Mouse (Mus musculus): ENCODE data around the gene Cmtr2.

Gene Cmtr2

DNA sequence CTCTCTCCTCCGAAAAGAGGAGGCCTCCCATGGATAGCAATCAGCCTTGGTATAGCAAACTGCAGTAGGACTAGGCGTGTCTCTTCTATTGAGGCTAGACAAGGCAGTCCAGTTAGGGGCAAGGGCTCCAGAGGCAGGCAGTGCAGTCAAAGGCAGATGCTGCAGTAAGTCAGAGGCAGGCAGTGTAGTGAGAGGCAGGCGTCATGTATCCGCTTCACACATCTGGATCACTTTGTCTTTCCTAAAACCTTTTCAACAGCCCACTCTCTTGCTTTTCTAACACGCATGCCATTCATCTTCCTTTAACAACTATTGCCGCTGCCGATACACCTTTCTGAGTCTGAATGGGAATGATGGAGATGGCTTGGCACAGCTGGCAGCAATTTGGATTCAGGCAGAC is at the start of gene Cmtr2:
Cmtr2 (plus strand) TSS at position 301 of the 400 bp plus-strand sequence.
- no peak for DNase-seq

DNA sequence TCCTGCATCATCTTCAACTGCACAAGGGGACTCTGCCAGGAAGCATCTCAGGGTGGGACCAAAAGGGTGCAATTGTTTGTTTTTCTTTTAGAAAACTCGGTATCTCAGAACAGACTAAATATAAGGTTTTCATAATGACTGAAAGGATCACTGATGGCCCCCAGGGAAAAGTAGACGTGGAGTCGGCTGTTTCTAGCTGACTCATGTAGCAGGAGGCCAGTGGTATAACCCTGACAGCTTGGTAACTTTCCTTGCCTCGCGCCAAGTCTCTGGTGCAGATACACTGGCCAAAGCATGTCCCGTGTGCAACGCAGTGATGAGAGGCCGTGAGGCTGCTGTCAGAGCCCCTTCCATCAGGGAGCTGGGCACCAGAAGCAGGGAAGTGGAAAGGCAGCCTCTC is 49.2 kb upstream of the Cmtr2 start:
- no peak for DNase-seq

DNA sequence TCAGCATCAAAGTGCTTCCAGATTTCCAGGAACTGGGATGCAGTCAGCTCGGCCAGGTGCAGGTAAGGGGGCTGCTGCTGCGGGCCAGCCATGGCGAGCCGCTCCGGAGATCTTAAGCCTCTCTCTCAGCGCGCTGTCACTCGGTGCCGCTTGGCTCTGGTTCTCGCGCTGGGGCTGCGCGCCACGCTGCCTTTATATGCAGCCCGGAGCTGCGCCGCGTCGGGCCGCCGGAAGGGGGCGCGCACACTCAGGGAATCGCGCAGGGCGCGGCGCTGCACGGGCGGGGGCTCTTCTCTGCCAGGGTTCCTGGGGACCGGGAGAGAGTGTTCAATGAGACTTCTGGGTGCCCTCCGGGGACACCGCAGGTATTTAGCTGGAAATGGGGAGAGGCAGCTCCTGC is 47.4 kb upstream of the Cmtr2 start, which contains the start of gene Calb2:
Calb2 (minus strand) TSS at position 165 of the 400 bp plus-strand sequence.
- peak; percentile 8 to 64 for DNase-seq

DNA sequence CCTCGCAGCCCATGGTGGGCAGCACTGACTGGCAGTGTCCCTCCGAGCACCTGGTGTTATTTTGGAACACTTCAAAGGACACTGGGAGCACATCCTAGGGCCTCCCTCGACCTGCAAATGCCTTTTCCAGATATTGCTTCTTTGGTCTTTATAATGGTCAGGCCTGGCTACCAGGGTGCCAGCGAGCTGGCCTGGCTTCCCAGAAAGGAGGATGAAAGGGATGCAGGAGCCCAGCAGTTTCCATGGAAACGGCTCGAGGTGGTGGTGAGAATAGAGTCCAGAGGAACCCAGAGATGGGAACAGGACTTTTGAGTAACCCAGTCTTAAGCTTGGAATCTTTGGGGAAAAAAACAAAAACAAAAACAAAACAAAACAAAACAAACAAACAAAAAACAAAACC is 43.3 kb upstream of the Cmtr2 start:
- no peak for DNase-seq

DNA sequence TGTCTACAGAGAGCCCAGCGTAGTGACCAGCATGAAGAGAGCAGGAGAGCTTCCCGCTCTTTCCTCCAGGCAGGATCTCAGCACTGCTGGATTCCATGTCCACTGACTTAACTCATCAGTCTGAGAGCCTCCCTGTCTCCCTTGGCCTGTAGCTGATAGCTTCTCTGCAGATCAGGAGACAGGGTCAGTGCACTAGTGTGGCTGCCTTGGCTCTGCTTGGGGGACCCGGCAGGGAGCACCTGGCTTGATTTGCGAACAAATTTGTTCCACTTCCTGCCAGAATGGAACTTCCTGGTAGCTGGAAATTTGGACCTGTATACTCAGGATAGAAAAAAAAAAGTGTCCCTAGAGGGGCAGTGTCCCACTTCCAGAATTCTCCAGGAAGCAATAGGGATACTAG is 40.6 kb upstream of the Cmtr2 start:
- no peak for DNase-seq

DNA sequence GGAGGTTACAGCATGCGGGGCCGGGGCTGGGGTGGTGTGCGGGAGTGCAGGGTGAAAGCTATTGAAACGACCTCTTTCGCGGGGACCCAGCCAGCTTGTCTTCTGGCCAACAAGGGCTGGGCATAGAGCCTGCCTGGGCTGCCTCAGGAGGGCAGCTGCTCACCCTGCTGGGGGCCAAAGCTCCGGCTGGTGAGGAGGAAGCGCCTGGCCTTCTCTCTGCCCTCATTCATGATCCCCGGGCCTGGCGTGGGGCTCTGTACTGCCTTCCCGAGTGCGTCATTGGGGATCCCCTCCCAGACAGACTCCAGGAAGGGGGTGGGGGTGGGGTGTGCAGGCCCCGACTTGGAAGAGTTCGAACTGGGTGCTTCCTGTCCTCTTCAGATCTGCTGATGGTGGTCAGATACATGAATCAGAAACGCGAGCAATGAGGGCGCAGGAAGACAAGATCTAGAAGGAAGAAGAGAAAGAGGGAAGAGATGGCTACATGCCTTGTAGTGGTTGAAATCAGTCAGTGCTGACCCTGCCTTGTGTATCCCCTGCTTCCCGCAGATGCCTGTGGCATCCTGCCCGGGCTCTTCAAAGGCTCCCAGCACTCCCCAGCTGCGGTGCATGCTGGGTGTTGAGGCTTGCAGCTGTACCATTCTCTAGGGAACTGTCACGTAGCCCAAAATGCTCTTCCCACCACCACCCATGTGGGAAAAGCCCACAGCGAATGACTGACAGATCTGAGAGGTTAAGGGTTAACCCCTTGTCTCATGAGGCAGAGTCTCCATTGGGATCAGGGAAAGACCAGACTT is 37.9 kb upstream of the Cmtr2 start:
- no peak for DNase-seq

DNA sequence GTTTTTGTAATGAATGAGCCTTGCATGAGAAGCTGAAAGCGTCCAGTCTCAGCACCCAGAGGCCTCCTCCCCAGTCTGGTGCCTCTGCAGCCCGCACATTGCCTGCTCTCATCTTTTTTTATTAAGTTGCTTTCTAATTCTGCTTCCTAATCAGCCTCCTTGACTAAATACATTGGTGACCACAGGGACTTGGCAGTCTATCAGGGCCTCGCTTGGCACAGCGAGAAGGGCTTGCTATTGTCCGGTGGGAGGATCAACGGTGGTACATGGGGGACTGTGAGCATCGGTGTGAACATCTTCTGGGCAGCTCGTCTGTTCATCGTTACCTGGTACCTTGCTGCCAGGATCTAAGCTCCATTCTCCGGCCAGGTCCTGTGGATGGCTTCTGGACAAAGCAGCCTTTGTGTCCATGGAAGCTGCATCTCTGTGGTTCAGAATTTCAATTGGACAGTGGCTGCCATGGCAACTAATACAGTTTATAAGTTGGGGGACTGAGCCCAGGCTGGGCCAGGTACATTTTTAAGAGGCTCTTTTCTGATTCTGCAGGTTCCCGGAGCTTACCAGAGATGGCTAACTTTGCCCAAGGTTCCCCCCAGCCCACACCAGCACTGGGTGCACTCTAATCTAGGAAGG is 32.6 kb upstream of the Cmtr2 start:
- DNase-seq = no peak

DNA sequence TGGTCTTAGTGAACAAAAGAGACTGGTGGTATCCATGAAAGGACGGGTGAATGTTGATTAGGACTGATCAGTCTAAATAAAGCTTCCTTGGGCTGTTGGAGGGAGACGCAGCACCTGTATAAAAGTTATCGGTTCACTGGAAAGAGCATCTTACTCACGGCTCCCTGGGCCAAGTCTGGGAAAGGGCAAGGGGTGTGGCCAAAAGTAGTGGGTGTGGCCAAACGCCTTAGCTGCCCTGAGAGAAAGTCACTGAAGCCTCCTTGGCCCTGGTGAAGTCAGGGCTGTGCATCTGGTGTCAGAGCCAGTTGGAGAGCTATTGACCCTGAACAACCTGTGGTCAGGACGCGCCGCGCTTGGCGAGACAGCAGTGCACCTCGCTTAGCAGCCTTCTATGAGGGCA is 31.7 kb upstream of the Cmtr2 start:
- peak; percentile 13 to 40 for DNase-seq

DNA sequence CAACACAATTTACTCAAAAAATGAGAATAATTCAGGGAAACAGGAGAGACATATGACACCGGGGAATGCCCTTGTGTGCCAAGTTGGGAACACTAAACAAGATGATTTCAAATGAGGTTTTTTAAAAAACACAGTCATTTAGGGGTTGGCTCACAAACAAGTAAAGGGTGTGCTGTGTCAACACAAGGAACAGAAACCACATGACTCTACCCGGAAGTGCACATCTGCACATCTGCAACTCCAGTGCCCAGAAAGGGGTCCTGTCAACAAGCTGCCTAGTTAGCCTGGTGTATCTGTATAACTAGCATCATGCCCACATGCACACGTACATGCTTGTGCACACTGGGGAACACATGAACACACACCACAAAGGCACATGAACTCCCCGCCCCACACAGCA is 29.9 kb upstream of the Cmtr2 start:
- no peak for DNase-seq

DNA sequence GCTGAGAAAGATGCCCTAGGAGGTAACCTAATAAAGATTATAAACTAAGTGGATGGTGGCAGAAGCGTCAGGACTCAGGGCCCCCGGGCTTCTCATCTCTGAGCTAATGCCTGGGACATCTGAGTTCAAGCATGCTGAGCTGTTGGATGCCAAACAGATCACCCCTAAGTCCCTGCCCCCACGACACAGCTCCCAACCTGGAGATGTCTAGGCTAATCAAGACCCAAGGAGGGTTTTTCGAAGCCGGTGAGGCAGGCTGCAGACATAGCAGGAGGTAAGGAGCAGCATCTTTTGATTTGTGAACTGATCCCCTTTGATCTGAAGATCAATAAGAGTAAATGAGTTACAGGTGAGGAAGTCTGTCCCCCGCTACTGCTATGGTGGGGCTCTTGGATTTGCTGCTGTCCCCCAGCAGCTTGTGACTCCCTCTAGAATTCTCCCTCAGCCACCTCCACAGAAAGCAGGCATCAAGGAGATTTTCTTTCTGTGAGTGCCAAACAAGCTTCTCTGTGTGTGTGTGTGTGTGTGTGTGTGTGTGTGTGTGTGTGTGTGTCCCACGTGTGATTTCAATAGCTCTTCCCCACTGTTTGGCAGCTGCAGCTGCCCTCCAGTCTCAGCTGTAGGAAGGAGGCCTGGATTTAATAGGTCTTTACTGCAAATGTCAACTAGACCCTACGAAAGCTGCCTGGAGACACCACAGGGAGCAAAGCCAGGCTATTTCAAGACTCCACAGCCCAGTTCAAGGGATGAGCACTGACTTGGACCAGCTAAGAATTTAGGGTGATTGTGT is 26.3 kb upstream of the Cmtr2 start:
- no peak for DNase-seq

DNA sequence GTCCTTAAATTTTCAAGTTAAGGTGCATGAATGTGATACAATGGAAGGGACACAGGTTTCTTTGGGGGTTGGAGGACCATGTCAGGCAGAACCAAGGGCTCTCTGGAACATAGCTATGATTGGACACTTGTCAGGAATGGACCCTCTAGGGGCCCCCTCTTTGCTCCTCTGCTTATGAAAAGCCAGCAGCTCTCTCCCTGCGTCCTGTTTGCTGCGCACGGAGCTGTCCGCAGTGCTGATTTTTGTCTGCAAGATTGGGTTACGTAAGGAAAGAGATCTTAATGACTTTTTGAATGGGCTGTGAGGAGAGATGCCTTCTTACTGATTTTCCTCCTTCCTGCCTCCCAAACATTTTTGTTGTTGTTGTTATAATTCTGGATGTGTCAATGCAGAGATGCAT is 18.8 kb upstream of the Cmtr2 start:
- DNase-seq = peak; percentile 32 to 79

DNA sequence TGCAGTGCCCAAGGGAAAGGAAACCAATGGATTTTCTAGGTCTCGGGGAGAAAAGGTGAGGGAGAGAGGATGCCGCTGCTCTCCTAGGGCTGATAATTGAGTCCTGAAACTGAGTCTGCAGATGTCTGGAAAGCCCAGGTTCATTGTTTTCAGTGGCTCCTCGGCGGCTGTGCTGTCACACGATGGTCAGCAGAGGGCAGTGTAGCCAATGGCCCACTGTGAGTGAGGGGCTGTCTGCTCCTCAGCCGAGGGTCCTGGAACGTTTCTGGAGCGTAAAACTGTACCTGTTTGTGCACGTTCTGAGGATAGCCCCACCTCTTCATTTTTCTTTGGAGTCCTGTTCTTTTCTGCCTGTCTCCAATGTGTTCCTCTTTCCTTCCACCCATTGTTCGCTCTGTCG is 13.7 kb upstream of the Cmtr2 start:
- peak in 1 of 2 experiments; percentile 30 for DNase-seq

DNA sequence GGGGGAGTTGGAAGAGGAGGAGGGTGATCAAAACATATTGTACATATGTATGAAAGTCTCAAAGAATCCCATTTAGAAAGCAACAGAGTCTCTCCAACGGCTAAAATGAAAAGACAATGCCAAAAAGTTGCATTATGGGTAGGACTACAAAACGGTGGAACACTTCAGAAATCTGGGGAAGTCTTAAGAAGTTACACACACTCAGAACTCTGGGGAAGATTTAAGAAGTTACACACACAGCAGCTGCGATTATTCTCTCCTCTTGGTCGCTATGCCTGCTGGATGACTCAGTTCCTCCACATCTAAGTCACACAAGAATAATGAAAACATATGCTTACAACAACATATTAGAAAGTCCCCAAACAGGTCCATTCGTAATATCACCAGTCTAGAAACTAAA is 788 bp downstream of the Cmtr2 start:
- DNase-seq = no peak

DNA sequence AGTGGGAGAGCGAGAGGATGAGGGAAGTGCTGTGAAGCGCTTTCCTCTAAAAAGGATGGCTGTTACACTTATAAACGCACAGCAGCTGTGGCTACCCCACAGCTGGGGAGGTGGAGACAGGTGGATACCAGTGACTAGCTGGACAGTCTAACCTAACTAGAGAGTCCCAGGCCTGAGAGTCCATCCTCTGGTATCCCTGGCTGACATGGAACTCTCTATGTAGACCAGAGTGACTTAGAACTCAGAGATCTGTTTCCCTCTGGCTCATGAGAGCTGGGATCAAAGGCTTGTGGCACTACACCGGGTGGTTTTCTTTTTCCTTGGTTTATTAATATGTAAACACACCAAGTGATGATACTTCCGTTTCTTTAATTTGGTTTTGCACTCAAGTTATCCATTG is 1.7 kb downstream of the Cmtr2 start:
- DNase-seq = no peak

DNA sequence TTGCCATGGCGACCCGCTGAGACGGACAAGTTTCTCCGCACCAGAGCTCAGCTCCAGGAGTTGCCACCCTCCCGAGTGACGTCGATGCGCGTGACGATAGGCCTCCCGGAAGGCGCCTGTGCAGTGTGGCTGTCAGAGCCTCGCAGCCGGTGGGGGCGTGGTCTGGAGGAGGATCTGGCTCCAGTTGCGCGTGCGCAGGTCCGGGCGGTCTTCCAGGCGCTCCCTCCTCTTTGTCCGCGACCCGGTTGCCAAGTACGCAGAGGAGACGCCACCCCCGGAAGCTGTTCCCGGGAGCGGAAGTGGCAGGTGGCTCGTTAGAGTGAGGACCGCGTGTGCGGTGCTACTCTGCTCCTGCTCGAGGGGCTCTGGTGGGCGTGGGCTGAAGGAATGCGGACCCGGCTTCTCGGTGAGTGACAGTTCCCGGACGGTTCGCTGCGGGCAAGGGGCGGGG is 2.2 kb downstream of the Cmtr2 start:
- DNase-seq = peak; percentile 100

DNA sequence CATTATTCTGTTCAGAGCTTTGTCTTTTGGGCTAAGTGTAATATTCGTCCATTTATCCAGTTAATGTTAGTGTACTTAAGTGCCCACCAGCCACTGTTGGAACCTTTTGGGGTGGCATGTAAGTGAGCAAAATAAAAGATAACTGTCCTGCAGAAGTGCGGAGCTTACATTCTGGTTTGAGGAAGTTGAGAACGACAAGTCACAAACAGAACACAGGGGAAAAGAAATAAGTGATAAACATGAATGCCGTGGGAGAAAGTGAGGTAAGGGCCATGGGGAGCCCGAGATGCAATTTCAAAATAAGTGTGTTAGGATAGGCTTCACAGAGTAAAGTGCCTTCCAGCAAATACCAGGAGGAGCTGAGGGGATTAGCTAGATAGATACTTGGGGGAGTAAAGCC is 3.0 kb downstream of the Cmtr2 start:
- no peak for DNase-seq

DNA sequence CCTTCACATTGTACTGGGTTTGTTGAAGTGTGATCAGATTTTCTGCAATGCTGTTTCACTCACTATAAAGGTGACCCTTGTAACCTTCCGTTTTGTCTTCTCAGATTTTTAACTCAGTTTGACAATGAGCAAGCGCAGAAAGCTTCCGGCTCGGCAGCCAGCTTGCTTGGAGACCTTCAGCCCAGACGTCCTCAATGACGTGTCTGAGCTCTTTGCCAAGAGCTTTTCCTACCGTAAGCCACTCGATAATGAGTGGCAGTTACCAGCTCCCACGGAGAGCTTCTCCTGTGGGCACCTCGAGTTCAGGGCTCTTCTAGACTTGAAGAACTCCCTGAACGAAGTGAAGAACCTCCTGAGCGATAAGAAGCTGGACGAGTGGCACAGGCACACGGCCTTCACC is 5.5 kb downstream of the Cmtr2 start:
- DNase-seq = no peak

DNA sequence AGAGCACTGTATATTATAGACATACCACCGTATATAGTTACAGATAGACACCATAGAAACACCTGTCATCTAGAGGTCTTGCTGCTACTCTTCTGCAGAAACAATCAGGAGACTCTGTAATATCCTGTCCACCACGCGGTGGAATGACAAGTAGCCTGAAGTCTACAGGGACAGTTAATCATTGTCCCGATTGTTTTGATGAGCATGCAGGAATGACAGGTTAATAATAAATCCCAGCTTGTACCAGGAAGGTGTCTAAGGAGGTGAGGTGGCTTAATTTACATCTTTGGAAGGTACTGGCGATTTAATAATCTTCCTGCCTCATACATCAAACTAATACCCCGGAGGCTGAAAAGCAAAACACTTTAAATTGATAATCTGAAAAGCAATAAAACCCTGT is 15.3 kb downstream of the Cmtr2 start:
- peak; percentile 36 to 74 for DNase-seq

DNA sequence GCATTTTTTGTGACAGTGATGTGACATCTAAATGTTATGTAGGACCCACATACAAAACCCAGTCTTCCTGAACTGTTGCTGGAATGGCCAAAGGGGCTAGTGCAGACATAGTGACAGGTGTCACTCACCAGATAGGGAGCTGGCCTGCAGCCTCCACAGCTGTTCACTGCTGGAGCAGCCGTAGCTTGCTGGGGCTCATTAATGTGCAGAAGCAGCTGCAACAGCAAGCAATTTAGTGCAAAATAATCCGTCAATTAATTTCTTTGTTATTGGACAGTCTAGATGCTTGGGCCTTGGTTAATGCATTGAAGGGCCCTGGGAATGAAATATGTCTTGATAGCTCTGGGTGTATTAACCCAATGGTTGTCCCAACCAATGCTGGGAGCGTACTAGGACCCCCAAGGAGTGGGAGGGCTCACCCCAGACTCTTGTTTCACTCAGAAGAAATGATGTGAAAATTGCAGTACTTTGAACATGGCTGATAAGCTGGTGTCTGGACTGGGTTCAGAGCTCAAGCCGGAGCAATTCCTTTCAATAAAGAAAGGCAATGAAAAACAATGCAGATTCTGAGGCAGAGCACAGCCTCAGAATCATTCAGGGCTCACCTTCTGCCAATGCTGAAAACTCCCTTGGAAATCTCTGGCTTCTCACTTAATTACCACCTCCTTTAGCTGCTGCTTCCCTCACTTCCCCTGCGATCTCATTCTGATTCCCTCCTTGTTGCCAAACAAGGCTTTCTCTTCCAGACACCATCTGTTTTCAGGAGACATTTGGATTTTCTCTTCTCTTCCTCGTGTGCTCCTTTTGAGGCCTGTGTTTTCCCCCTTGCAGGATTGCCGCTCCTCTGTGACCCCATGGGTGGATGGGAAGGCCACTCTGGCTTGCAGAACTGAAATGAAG is 27.1 kb downstream of the Cmtr2 start:
- no peak for DNase-seq

DNA sequence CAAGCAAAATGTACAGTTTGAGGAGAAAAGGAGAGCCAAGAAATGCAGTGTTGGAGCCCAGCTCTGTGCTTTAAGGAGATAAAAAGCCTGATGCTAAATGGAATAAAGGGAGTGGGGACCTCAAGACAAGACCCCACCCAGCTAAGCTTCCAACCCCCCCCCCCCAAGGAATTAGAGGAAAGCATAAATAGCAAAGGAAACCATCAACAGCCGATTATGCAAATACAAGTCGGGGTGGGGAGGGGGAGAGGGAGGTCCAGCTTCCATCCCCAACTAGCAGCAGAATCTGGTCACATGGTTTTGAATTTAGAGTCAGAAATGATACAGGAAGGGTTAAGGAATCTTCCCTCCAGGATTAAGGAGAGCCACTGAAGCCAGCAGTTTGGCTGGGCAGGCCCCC is 29.1 kb downstream of the Cmtr2 start:
- DNase-seq = no peak

DNA sequence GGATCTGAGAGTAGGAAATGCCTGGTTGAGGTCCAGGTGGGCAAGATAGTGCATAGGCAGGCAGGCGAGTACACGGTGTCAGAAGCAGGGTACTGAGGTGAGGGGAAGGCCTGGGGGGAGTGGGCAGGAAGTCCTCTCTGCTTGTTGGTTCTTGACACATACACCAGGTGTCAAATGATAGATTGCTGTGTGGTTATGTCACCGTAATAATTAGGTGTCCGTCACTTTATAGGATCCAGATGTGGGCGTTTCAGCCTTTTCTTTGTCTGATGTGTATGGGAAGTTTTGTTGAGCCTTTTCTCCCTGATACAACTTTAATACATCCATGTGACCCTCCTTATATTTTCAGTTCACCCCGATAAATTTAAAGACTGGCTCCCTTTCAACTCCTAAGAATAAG is 31.8 kb downstream of the Cmtr2 start:
- no peak for DNase-seq

DNA sequence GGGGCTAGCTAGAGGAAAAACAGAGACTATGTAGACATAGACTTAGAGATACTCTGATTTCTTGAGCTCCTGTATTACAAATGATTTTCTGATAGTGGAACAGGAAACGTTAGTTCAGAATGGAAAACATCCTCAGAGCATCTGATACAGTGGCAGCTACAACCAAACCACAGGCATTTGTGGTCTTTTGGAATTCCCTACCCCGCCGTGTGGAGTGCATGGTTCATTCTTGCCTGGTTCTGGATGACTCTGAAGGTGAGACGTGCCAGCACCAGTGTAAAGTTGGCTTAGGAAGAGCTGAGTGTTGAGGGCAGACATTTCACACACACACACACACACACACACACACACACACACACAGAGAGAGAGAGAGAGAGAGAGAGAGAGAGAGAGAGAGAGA is 38.5 kb downstream of the Cmtr2 start:
- no peak for DNase-seq

Measured in kidney, postnatal 36 days (tissue).